Mouse (Mus musculus): ENCODE measurements around the gene Olfr354.

Olfr354 gene

DNA sequence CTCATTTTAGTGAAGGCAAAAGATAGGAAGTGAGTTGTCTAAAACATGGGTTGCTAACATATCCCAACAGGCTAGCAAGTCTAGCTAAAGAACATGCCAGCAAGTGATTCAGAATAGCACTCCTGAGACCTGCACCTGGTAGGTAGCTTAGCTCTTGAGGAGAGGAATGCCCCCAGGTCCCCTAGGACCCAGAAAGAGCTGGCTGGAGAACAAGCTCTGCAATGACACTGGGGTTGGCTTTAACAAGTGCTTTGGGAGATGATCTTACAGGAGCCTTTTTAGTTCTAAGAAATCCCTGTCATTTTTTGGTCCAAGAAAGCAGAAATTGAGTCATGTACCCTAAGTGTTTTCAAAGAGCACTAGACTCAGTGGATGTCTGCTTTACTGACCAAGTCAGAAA lies at the start of gene Olfr354:
Gene Olfr354, plus strand, starts transcription at position 301 of the 400 bp plus-strand sequence.
- no peak for DNase-seq

DNA sequence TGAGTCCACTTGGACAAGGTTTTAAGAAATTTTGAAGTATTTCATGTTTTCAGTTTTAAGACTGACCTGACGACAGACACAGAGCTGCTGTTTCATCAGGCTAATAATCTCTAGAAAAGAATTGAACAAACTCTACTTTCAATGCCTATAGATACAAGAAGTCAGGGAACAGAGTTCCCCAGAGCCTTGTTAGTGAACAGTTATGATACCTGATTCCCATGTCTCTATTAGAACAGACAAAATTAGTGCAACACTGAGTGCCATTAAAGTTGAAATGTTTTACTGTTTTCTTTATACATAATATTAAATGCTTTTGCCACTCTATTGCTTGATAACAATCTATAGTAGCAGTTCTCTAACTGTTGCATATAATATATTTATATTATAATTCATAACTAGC lies 42.9 kb upstream of the Olfr354 start, which contains the start of gene Olfr351:
Gene Olfr351, minus strand, starts transcription at position 101 of the 400 bp plus-strand sequence.
- no peak for DNase-seq

DNA sequence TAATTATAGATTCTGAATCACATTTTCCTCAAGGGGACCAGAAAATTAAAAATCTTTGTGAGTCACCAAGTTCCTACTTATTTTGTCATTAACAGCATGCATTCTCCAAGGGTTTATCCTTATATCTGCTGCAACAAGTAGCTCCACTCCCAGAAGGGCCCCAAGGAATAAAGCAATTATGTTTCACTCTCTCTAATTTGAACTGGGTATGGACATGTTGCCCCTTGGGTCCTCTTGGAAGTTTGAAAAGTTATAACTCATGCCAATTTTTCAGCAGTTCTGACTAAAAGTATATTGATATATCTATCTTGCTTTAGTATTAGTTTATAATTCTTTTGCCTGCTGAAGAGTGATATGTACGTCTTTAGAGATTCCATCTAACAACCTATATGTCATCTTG lies 37.3 kb upstream of the Olfr354 start, which contains the start of gene Olfr352:
Gene Olfr352, plus strand, starts transcription at position 301 of the 400 bp plus-strand sequence.
- no peak for DNase-seq

DNA sequence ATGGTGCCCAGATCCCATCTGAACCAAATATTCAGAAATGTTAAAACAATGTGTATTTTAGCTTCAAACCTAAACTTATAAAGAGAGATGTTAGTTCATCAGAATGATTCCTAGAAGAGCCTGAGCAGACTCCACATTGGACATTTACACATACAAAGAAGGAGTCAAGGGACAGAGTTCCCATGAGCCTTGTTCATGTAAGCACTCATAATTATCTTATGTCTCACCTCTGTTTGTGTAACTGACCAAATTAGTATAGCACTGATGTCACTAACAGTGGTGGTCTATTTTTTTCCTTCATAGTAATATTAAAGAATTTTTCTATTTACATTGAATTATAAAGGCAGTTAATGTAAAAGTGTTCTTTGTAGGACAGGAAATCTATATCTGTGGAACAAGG lies 12.6 kb upstream of the Olfr354 start, which contains the start of gene Olfr353:
Gene Olfr353, minus strand, starts transcription at position 101 of the 400 bp plus-strand sequence.
- no peak for DNase-seq

DNA sequence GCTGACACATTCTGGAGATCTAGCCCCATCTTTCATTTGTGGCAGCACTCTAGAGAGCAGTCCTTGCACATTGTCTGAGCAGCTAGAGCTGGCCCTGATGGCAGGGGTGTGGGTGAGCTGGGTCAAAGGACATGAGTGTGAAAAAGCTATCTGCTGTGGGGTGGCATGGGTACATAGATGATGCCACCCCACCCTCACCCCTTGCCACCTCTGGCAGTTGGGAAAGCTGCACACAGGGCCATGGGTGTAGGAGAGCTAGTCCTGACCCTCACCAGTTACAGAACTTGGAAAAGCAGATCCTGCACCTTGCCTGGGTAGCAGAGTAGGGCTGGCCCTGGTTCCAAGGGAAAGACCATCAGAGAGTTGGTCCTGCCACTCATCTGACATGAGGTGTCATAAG lies 8.4 kb upstream of the Olfr354 start:
- no peak for DNase-seq

DNA sequence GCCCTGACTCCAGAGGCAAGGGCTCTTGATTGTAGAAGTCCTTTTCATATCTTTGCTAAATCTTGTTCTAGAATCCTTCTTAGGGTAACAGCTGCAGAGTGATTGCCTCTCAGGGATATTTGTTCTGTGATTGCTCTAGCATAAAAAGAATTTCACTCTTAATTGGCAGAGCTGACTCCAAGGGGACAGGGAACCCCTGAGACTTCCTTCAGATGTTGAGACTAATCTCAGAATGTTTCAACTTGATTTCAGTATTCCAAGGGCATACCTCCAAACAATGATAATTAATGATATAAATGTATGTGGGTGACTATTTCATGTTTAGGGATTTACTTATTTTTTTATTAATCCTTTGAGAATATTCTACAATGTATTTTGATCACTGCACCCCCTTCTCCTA lies 23.3 kb downstream of the Olfr354 start, which contains the start of gene Olfr355:
Gene Olfr355, minus strand, starts transcription at position 101 of the 400 bp plus-strand sequence.
- DNase-seq, result no peak

DNA sequence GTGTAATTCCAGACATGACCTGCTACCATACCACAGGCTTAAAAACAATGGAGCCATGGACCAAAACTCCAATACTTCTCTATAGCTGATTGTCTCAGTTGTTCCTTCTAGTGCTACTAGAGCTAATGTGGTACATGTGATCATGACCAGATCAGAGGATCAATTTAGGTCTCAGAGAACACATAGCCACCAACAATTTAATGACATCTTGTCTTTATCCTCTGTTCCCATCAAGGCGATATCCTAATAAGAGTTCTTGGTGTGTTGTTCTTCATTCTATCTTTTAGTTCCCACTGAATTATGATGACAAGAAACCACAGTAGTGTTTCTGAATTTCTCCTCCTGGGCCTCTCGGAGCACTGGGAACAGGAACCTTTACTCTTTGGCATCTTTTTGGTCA lies 31.3 kb downstream of the Olfr354 start, which contains the start of gene Olfr356:
Gene Olfr356, plus strand, starts transcription at position 301 of the 400 bp plus-strand sequence.
- DNase-seq, result no peak

Data from kidney, adult 11 months (tissue).